Mouse (Mus musculus) midbrain, embryonic 11.5 days (tissue): ENCODE results near the gene Malrd1. TPM values are rescaled to one million over a fixed set of nuclear protein-coding genes. Genes with fewer than 3 reads are reported as not detected.

Experiments
- ATAC-seq: fragments of 200-750 bp; cut with Nextera tagmentation; 2 replicates; pipeline ENCODE4 v1.8.0; 2017; ENCODE audit warnings: moderate TSS enrichment, moderate library complexity; ENCODE audit not compliant: low FRiP score
- DNase-seq: peaks from one replicate; pipeline ENCODE4 v3.0.0; 2015; ENCODE audit warnings: low spot score; ENCODE audit errors: missing footprints
- H3K27ac ChIP-seq: fragments of 300-500 bp; sonication (generic); 2 replicates; pipeline ENCODE4 v1.5.1; 2014; ENCODE audit warnings: low read depth, low read length
- H3K27me3 ChIP-seq: fragments of 300-500 bp; sonication (generic); 2 replicates; pipeline ENCODE4 v1.6.1; 2014; ENCODE audit warnings: mild to moderate bottlenecking, low read length, moderate library complexity, mixed read lengths; ENCODE audit not compliant: control insufficient read depth, insufficient read depth
- H3K36me3 ChIP-seq: fragments of 300-500 bp; sonication (generic); 2 replicates; pipeline ENCODE4 v1.6.1; 2014; ENCODE audit warnings: mild to moderate bottlenecking, low read length, moderate library complexity, mixed read lengths; ENCODE audit not compliant: control insufficient read depth, insufficient read depth
- H3K4me1 ChIP-seq: fragments of 300-500 bp; sonication (generic); 2 replicates; pipeline ENCODE4 v1.6.1; 2014; ENCODE audit warnings: low read length; ENCODE audit not compliant: control insufficient read depth, insufficient read depth
- H3K4me2 ChIP-seq: fragments of 300-500 bp; sonication (generic); 2 replicates; pipeline ENCODE4 v1.6.1; 2014; ENCODE audit warnings: mild to moderate bottlenecking, moderate library complexity
- H3K4me3 ChIP-seq: fragments of 300-500 bp; sonication (generic); 2 replicates; pipeline ENCODE4 v1.5.1; 2014; ENCODE audit warnings: low read depth, low read length
- H3K9ac ChIP-seq: fragments of 300-500 bp; sonication (generic); 2 replicates; pipeline ENCODE4 v1.6.1; 2014; ENCODE audit warnings: low read length
- H3K9me3 ChIP-seq: fragments of 300-500 bp; sonication (generic); 2 replicates; pipeline ENCODE4 v1.6.1; 2016; ENCODE audit warnings: low read length; ENCODE audit not compliant: control insufficient read depth
- WGBS: fragments of 180-500 bp; shearing (Covaris S2); extraction: QIAGEN DNeasy Blood & Tissue Kit; methylation state at CpG from one replicate; pipeline ENCODE4 v1.1.7; 2014; 5-methylcytosine and 5-hydroxymethylcytosine counted together
- polyA plus RNA-seq: library from polyadenylated mRNA; unstranded; fragments of >200 nt; fragmentation: Nextera tagmentation; extraction: Ambion mirVana; gene quantifications from 2 replicates; pipeline ENCODE4 v1.2.1, GENCODE M21; 2014

The Malrd1 gene
- polyA plus RNA-seq, 1 experiment from 2014 or later = 0.03 TPM

DNA sequence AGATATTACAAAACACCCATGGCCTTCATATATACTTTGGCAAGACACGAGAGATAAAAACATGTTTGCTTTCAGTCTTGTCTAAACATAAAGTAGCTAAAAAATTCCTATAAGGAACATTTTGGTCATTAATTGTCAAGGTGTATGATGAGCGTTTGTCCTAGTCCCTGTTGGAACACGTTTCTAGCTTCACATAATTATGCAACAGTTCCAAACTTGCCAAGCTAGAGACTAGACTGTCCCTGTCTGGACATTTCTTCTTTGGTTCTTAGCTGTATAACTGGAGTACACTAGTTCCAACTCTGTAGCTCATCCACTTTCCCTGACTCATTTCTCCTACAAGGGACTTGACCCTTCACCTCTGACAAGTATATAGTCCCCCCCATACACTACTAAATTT lies 687.8 kb downstream of the Malrd1 start:
- 90% methylated on average over 3 of the region's 3 CpGs for WGBS
- no peaks in the 10 kb centered on the region for H3K27me3 ChIP-seq
- H3K36me3 ChIP-seq = no peaks in the 10 kb centered on the region
- no peak overlapping the region for H3K4me3 ChIP-seq
- H3K4me1 ChIP-seq = no peaks in the 10 kb centered on the region
- H3K4me2 ChIP-seq = no peak overlapping the region
- H3K9ac ChIP-seq = no peak overlapping the region
- no peak overlapping the region for H3K27ac ChIP-seq
- no peaks in the 10 kb centered on the region for H3K9me3 ChIP-seq
- DNase-seq (no peak), ATAC-seq (no peak)

DNA sequence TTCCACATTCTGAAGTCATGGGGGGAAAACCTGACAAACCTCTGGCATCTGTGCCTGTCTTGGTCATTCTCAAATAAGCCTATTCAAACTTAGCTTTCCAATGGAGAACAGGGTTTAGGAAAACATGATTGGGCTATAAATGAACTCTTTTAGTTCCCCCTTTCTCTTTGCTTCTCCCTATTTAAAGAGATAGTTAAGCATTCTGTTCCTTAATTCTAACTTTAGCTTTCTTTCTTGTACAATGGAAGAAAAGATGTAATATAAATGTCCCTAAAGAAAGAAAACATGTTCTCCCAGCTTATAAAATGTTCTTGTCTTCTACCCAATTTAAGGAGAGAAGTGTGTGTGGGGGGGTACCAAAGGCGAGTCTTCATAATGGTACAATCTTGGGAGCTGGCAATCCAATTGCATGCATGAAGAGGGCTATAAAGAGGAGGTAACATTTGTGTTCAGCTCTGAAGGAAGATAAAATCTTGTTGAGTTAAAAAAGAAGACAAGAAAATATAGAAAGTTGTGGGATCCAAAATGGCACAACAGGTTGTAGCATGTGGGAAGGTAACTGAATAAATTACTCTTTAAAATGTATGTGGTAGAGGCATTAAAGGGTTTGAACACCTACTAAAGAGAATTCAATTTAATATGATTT lies 702.0 kb downstream of the Malrd1 start:
- Histone ChIP-seq H3K27me3 (no peaks in the 10 kb centered on the region), H3K4me3 (no peak overlapping the region), H3K4me2 (no peak overlapping the region), H3K27ac (no peak overlapping the region), H3K36me3 (no peaks in the 10 kb centered on the region), H3K9me3 (no peaks in the 10 kb centered on the region), H3K9ac (no peak overlapping the region), H3K4me1 (no peaks in the 10 kb centered on the region)
- ATAC-seq (no peak), DNase-seq (no peak)
- WGBS = 84% methylated on average over 1 of the region's 1 CpGs

DNA sequence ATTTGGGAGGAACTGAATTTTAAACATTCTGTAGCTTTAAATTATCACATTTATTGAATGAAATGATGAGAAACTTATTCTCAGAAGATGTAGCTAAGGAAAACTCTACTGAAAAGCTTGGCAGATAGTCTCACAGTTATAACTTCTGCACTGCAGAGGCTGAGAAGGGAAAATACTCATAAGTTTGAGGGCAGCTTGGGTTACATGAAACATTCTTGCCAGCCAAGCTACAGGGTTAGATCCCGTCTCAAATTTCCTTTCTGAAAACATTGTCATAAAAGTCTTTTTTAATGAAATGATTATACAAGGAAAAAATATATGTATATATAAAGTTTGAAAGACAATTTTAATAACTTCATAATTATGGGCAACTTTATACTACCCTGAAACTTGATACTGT lies 714.6 kb downstream of the Malrd1 start:
- ATAC-seq (no peak), DNase-seq (no peak)
- Histone ChIP-seq H3K27ac (no peak overlapping the region), H3K4me1 (no peaks in the 10 kb centered on the region), H3K36me3 (no peaks in the 10 kb centered on the region), H3K27me3 (no peaks in the 10 kb centered on the region), H3K4me2 (no peak overlapping the region), H3K9me3 (no peaks in the 10 kb centered on the region), H3K4me3 (no peak overlapping the region), H3K9ac (no peak overlapping the region)
- 87% methylated on average over 1 of the region's 1 CpGs for WGBS

DNA sequence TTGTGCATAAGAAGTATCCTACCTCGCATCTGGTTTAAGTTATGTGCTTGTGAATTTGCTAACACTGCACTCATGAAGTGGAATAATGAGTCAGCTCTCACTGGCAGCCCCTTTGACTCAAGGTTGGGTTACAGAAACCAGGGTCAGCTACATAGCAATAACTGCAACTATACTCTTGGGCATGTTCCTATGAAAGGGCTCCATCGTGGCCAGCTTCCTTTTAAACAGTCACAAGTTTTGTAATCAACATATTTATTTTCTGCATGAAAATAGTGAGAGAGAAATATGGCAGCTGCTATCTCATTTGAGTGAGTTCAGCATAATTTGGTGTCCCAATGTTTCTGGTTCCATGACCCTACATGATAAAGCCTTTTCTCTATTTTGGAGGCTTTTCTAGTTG lies 716.8 kb downstream of the Malrd1 start:
- Histone ChIP-seq H3K27ac (no peak overlapping the region), H3K27me3 (no peaks in the 10 kb centered on the region), H3K4me1 (no peaks in the 10 kb centered on the region), H3K4me3 (no peak overlapping the region), H3K9ac (no peak overlapping the region), H3K4me2 (no peak overlapping the region), H3K36me3 (no peaks in the 10 kb centered on the region), H3K9me3 (no peaks in the 10 kb centered on the region)
- WGBS = 78% methylated on average over 2 of the region's 2 CpGs
- ATAC-seq (no peak), DNase-seq (no peak)

DNA sequence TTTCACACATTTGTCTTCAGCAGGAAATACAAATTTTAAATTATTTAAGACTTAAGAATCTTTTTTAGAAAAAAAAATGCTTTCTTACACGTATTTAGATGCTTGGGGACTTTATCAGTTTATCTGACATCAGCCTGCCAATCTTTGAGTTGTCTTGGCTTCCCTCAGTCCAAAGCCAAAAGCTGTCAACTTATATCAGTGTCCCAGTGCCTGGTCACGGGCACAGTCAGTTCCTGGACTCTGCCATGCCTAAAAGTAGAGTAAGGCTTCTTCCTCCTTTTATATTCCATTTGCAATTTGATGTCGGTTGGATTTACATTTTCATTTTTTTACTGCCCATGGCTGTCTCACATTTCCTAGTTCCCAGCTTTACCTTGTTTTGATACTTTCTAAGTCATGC lies 722.6 kb downstream of the Malrd1 start:
- Histone ChIP-seq H3K27ac (no peak overlapping the region), H3K9me3 (no peaks in the 10 kb centered on the region), H3K27me3 (no peaks in the 10 kb centered on the region), H3K4me1 (no peaks in the 10 kb centered on the region), H3K36me3 (no peaks in the 10 kb centered on the region), H3K4me2 (no peak overlapping the region), H3K9ac (no peak overlapping the region), H3K4me3 (no peak overlapping the region)
- DNase-seq (no peak), ATAC-seq (no peak)
- WGBS = 67% methylated on average over 3 of the region's 3 CpGs

DNA sequence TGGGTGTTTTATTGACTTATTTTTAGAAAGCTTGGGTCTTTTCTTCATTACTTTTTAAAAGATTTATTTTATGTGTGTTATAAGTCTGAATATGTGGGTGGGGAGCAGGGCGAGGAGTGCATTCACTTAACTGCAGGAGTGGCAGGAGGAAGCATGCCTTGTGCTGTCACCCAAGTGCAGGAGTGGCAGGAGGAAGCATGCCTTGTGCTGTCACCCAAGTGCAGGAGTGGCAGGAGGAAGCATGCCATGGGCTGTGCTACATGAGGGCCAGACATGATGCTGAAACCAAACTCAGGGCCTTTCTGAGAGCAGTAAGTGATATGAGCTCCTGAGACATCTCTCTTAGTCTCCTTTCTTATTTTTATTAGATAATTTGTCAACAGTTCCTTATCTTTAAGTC lies 726.0 kb downstream of the Malrd1 start:
- DNase-seq = no peak
- H3K4me2 ChIP-seq = no peak overlapping the region
- H3K27me3 ChIP-seq = no peaks in the 10 kb centered on the region
- no peak overlapping the region for H3K27ac ChIP-seq
- H3K4me3 ChIP-seq = no peak overlapping the region
- no peak for ATAC-seq
- WGBS = 86% methylated on average over 1 of the region's 1 CpGs
- H3K36me3 ChIP-seq = no peaks in the 10 kb centered on the region
- H3K9ac ChIP-seq = no peak overlapping the region
- H3K9me3 ChIP-seq = no peaks in the 10 kb centered on the region
- no peaks in the 10 kb centered on the region for H3K4me1 ChIP-seq
